Mouse (Mus musculus): ENCODE results near the gene Dap3. TPM values are rescaled to one million over a fixed set of nuclear protein-coding genes. Genes with fewer than 3 reads are reported as not detected.
A peak's percentile ranks its signal among the peaks of the same experiment; 100 is the strongest.

The Dap3 gene
- polyA plus RNA-seq, 1 experiment from 2014 or later: 123 TPM

GRCm38 (mm10) chr3:88918981-88919380, 32.0 kb downstream of the Dap3 start:
- peaks cover 20% of the 10 kb centered on the region for H3K36me3 ChIP-seq (ENCODE audit: control insufficient read depth, insufficient read depth, low read length)
- H3K27me3 ChIP-seq (ENCODE audit: control insufficient read depth, insufficient read depth, low read depth, low read length): no peaks in the 10 kb centered on the region
- H3K9me3 ChIP-seq (replicated peaks; ENCODE audit: control insufficient read depth, low read length, poor library complexity, severe bottlenecking): no peaks in the 10 kb centered on the region; the same call in 1 of the 2 replicates
- no peak for ATAC-seq
- no peak overlapping the region for H3K27ac ChIP-seq (ENCODE audit: low read length)
- 85% methylated on average over 13 of the region's 13 CpGs for WGBS
- no peak overlapping the region for H3K4me3 ChIP-seq (ENCODE audit: low read depth, low read length)
- H3K4me2 ChIP-seq (ENCODE audit: low read length): no peak overlapping the region
- peaks cover 6% of the 10 kb centered on the region; the same call in 1 of the 2 replicates for H3K4me1 ChIP-seq (ENCODE audit: control insufficient read depth, insufficient read depth, low read length)
- no peak overlapping the region for H3K9ac ChIP-seq (ENCODE audit: low read depth, low read length)

- WGBS: 24% methylated on average over 8 of the region's 8 CpGs
- ATAC-seq: no peak
Observed at GRCm38 (mm10) chr3:88914384-88914810, 36.6 kb downstream of the Dap3 start.

DNA sequence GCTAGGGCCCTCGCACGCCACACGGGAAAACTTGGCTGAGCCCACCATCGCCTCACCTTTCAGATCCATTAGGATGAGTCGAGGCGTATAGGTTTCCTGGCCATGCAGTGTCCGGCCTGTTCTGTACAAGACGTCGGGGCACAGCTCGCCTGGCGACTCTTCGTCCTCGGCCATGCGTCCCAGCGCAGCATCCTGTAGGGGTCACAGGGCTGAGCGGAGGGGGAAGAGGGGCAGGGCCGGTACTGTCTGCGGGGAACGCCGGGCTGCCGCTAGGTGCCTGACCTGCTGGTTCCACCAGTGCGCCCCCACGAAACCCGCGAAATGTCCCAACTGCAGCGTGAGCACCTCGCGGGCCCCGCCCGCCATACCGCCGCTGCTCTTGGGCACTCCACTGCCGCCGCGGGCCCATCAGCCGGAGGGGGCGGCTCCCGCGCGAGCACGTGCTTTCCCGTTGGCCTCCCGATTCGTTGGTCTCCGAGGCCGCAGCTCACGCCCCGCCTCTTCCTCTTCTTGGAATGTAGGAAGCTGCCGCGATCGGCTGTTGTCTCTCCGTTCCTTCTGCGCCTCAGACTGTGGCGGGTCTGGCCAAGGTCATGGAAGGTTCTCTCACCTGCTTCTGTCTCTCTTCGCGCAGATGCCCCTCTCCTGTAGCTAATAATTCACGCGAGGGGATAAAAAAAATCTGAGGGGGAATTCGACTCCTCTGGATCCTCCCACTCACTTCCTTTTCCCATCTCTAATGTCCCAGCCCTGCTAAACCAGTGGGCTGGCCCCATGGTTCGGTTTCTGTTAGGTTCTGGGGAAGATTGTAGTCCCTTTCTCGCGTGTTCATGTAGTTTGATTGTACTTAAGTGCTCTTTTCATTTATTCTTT, 37.2 kb downstream of the Dap3 start, which contains the start of gene Msto1:
Gene Msto1 (minus strand): TSS at position 489 of the 873 bp plus-strand sequence.
- WGBS: under 1% methylated on average over 59 of the region's 62 CpGs
- Histone ChIP-seq H3K4me3 (ENCODE audit: low read depth, low read length) (peak within 1 kb of the TSS; percentile 85), H3K9ac (ENCODE audit: low read depth, low read length) (peak within 1 kb of the TSS; percentile 82), H3K27me3 (ENCODE audit: control insufficient read depth, insufficient read depth, low read depth, low read length) (no peaks in the 10 kb centered on the region), H3K4me2 (ENCODE audit: low read length) (peak within 1 kb of the TSS; percentile 75), H3K36me3 (ENCODE audit: control insufficient read depth, insufficient read depth, low read length) (peaks cover 20% of the 10 kb centered on the region), H3K4me1 (ENCODE audit: control insufficient read depth, insufficient read depth, low read length) (peaks cover 13% of the 10 kb centered on the region), H3K9me3 (replicated peaks; ENCODE audit: control insufficient read depth, low read length, poor library complexity, severe bottlenecking) (no peaks in the 10 kb centered on the region), H3K27ac (ENCODE audit: low read length) (peak within 1 kb of the TSS; percentile 91)
- ATAC-seq: peak; percentile 97

More at GRCm38 (mm10) chr3:88914384-88914810, 36.6 kb downstream of the Dap3 start:
- peaks cover 14% of the 10 kb centered on the region for H3K36me3 ChIP-seq (ENCODE audit: control insufficient read depth, insufficient read depth, low read length)
- peak overlapping the region; percentile 91 for H3K27ac ChIP-seq (ENCODE audit: low read length)
- H3K9me3 ChIP-seq (replicated peaks; ENCODE audit: control insufficient read depth, low read length, poor library complexity, severe bottlenecking): no peaks in the 10 kb centered on the region
- H3K4me1 ChIP-seq (ENCODE audit: control insufficient read depth, insufficient read depth, low read length): peaks cover 13% of the 10 kb centered on the region
- H3K4me3 ChIP-seq (ENCODE audit: low read depth, low read length): peak overlapping the region; percentile 85
- H3K9ac ChIP-seq (ENCODE audit: low read depth, low read length): peak overlapping the region; percentile 82
- H3K27me3 ChIP-seq (ENCODE audit: control insufficient read depth, insufficient read depth, low read depth, low read length): no peaks in the 10 kb centered on the region
- H3K4me2 ChIP-seq (ENCODE audit: low read length): peak overlapping the region; percentile 75

GRCm38 (mm10) chr3:88912585-88912984, 38.4 kb downstream of the Dap3 start:
- Histone ChIP-seq H3K4me2 (ENCODE audit: low read length) (peak overlapping the region; percentile 75), H3K27me3 (ENCODE audit: control insufficient read depth, insufficient read depth, low read depth, low read length) (no peaks in the 10 kb centered on the region), H3K9me3 (replicated peaks; ENCODE audit: control insufficient read depth, low read length, poor library complexity, severe bottlenecking) (no peaks in the 10 kb centered on the region), H3K9ac (ENCODE audit: low read depth, low read length) (peak overlapping the region; percentile 82; the same call in 1 of the 2 replicates), H3K36me3 (ENCODE audit: control insufficient read depth, insufficient read depth, low read length) (peaks cover 30% of the 10 kb centered on the region), H3K27ac (ENCODE audit: low read length) (no peak overlapping the region), H3K4me3 (ENCODE audit: low read depth, low read length) (peak overlapping the region; percentile 85; the same call in 1 of the 2 replicates), H3K4me1 (ENCODE audit: control insufficient read depth, insufficient read depth, low read length) (peaks cover 13% of the 10 kb centered on the region)
- ATAC-seq: no peak
- 90% methylated on average over 7 of the region's 7 CpGs for WGBS

DNA sequence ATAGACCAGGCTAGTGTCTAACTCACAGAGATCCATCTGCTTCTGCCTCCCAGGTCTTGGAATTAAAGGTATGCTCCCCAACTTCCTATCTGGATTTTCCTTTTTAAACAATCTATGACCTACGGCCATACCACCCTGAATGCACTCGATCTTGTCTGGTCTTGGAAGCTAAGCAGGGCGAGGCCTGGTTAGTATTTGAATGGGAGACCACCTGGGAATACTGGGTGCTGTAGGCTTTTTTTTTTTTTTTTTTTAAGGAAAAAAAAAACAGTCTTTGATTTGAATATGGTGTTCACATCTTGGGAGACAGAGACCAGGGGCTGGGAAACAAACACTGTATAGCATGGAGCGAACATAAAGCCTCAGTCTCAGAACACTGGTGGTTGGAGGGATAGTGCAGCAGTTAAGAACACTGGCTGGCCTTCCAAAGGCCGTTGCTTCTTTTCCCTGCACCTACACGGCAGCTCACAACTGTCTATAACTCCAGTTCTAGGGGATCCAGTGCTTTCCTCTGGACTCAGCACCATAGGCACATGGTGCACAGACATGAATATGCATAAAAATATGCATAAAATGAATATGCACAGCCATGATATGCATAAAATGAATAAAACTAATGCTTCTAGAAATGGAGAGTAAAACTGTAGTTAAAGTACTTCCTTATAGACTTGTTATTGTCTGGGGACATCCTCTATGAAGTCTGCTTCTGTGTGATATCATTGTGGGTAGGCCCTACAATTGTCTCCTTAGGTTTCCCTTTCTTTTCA, 44.4 kb downstream of the Dap3 start:
- Histone ChIP-seq H3K36me3 (ENCODE audit: control insufficient read depth, insufficient read depth, low read length) (peaks cover 54% of the 10 kb centered on the region), H3K4me3 (ENCODE audit: low read depth, low read length) (no peak overlapping the region), H3K9ac (ENCODE audit: low read depth, low read length) (no peak overlapping the region), H3K27me3 (ENCODE audit: control insufficient read depth, insufficient read depth, low read depth, low read length) (no peaks in the 10 kb centered on the region), H3K4me2 (ENCODE audit: low read length) (no peak overlapping the region), H3K4me1 (ENCODE audit: control insufficient read depth, insufficient read depth, low read length) (no peaks in the 10 kb centered on the region), H3K9me3 (replicated peaks; ENCODE audit: control insufficient read depth, low read length, poor library complexity, severe bottlenecking) (no peaks in the 10 kb centered on the region), H3K27ac (ENCODE audit: low read length) (no peak overlapping the region)
- WGBS: 89% methylated on average over 6 of the region's 6 CpGs
- no peak for ATAC-seq

DNA sequence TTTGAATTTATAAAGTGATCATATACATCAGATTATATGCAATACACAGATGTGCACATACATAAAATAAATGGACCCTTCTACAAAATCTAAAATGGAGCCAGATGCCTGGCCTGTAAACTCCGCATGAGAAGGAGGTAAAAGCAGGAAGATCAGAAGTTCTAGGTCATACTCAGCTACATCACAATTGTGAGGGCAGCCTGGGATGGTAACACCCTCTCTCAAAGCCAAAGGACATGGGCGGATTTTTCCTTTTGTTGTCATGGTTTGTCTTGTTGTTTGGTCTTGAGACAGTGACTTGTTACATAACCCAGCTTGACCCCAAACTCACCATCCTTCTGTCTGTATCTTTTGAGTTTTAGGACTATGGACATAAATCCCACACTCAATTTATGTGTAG, 45.2 kb downstream of the Dap3 start:
- Histone ChIP-seq H3K9me3 (replicated peaks; ENCODE audit: control insufficient read depth, low read length, poor library complexity, severe bottlenecking) (no peaks in the 10 kb centered on the region), H3K4me1 (ENCODE audit: control insufficient read depth, insufficient read depth, low read length) (no peaks in the 10 kb centered on the region), H3K27me3 (ENCODE audit: control insufficient read depth, insufficient read depth, low read depth, low read length) (no peaks in the 10 kb centered on the region), H3K36me3 (ENCODE audit: control insufficient read depth, insufficient read depth, low read length) (peaks cover 54% of the 10 kb centered on the region), H3K27ac (ENCODE audit: low read length) (no peak overlapping the region), H3K4me2 (ENCODE audit: low read length) (no peak overlapping the region), H3K9ac (ENCODE audit: low read depth, low read length) (no peak overlapping the region), H3K4me3 (ENCODE audit: low read depth, low read length) (no peak overlapping the region)
- WGBS: 93% methylated on average over 2 of the region's 2 CpGs
- no peak for ATAC-seq

DNA sequence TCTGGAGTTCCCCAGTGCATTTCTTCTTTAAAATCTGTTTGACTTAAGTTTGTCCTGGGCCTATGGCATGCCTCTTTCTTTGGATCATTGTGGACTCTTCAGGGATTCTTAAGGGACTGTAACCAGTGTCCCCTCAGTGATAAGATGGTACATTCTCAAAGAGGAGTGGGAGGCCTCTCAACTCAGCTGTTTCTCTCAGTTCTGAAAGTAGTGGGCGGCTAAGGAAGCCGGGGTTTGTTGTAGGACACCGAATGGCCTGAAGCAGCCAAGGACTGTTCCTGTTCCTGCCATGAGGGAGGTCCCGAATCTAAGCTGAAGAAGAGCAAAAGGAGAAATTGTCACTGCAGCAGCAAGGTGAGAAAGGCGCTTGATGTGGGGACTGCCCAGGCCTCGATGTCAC, 45.8 kb downstream of the Dap3 start:
- ATAC-seq: no peak
- WGBS: 93% methylated on average over 6 of the region's 6 CpGs
- H3K36me3 ChIP-seq (ENCODE audit: control insufficient read depth, insufficient read depth, low read length): peaks cover 49% of the 10 kb centered on the region

GRCm38 (mm10) chr3:88904803-88905202, 46.2 kb downstream of the Dap3 start:
- no peaks in the 10 kb centered on the region for H3K4me1 ChIP-seq (ENCODE audit: control insufficient read depth, insufficient read depth, low read length)
- no peak overlapping the region for H3K27ac ChIP-seq (ENCODE audit: low read length)
- H3K27me3 ChIP-seq (ENCODE audit: control insufficient read depth, insufficient read depth, low read depth, low read length): no peaks in the 10 kb centered on the region
- H3K4me2 ChIP-seq (ENCODE audit: low read length): no peak overlapping the region
- H3K4me3 ChIP-seq (ENCODE audit: low read depth, low read length): no peak overlapping the region
- H3K36me3 ChIP-seq (ENCODE audit: control insufficient read depth, insufficient read depth, low read length): peaks cover 45% of the 10 kb centered on the region
- ATAC-seq: no peak
- no peaks in the 10 kb centered on the region for H3K9me3 ChIP-seq (replicated peaks; ENCODE audit: control insufficient read depth, low read length, poor library complexity, severe bottlenecking)
- WGBS: 83% methylated on average over 3 of the region's 3 CpGs
- no peak overlapping the region for H3K9ac ChIP-seq (ENCODE audit: low read depth, low read length)

More for the DNA sequence above, 45.8 kb downstream of the Dap3 start:
- Histone ChIP-seq H3K27me3 (ENCODE audit: control insufficient read depth, insufficient read depth, low read depth, low read length) (no peaks in the 10 kb centered on the region), H3K9ac (ENCODE audit: low read depth, low read length) (no peak overlapping the region), H3K4me1 (ENCODE audit: control insufficient read depth, insufficient read depth, low read length) (no peaks in the 10 kb centered on the region), H3K4me3 (ENCODE audit: low read depth, low read length) (no peak overlapping the region), H3K4me2 (ENCODE audit: low read length) (no peak overlapping the region), H3K27ac (ENCODE audit: low read length) (no peak overlapping the region), H3K9me3 (replicated peaks; ENCODE audit: control insufficient read depth, low read length, poor library complexity, severe bottlenecking) (no peaks in the 10 kb centered on the region)
